Mouse (Mus musculus) intestine, postnatal 0 days (tissue): ENCODE results near the gene Gm49361. TPM values are rescaled to one million over a fixed set of nuclear protein-coding genes. Genes with fewer than 3 reads are reported as not detected.

ENCODE experiments used
- ATAC-seq: fragments of 200-750 bp; cut with Nextera tagmentation; 2 replicates; pipeline ENCODE4 v1.8.0; 2017; ENCODE audit warnings: mild to moderate bottlenecking, moderate TSS enrichment, moderate library complexity
- H3K27ac ChIP-seq: fragments of 300-500 bp; sonication (generic); 2 replicates; pipeline ENCODE4 v1.5.1; 2014; ENCODE audit warnings: mild to moderate bottlenecking, low read depth, low read length, moderate library complexity
- H3K27me3 ChIP-seq: fragments of 300-500 bp; sonication (generic); replicated peaks from 2 replicates; pipeline ENCODE4 v1.6.1; 2014; ENCODE audit warnings: low read length, mixed read lengths; ENCODE audit not compliant: control insufficient read depth, insufficient read depth
- H3K36me3 ChIP-seq: fragments of 300-500 bp; sonication (generic); 2 replicates; pipeline ENCODE4 v1.6.1; 2014; ENCODE audit warnings: mild to moderate bottlenecking, moderate library complexity; ENCODE audit not compliant: control insufficient read depth, insufficient read depth
- H3K4me1 ChIP-seq: fragments of 300-500 bp; sonication (generic); replicated peaks from 2 replicates; pipeline ENCODE4 v1.6.1; 2014; ENCODE audit warnings: antibody characterized with exemption, low read length, mixed read lengths; ENCODE audit not compliant: control insufficient read depth, insufficient read depth
- H3K4me2 ChIP-seq: fragments of 300-500 bp; sonication (generic); replicated peaks from 2 replicates; pipeline ENCODE4 v1.6.1; 2014; ENCODE audit warnings: low read depth, mild to moderate bottlenecking, moderate library complexity
- H3K4me3 ChIP-seq: fragments of 300-500 bp; sonication (generic); 2 replicates; pipeline ENCODE4 v1.5.1; 2014; ENCODE audit warnings: low read depth, low read length
- H3K9ac ChIP-seq: fragments of 300-500 bp; sonication (generic); 2 replicates; pipeline ENCODE4 v1.6.1; 2014; ENCODE audit warnings: mild to moderate bottlenecking, low read depth, low read length
- H3K9me3 ChIP-seq: fragments of 300-500 bp; sonication (generic); 2 replicates; pipeline ENCODE4 v1.6.1; 2016; ENCODE audit warnings: mixed run types; ENCODE audit not compliant: control insufficient read depth
- CTCF ChIP-seq: sonication (generic); IDR thresholded peaks from 2 replicates; pipeline ENCODE4 v1.5.1; 2016; ENCODE audit warnings: low read depth, mild to moderate bottlenecking, control low read depth, antibody characterized with exemption, moderate library complexity
- WGBS: fragments of 180-500 bp; shearing (Covaris S2); extraction: QIAGEN DNeasy Blood & Tissue Kit; methylation state at CpG from one replicate; pipeline ENCODE4 v1.1.7; 2014; 5-methylcytosine and 5-hydroxymethylcytosine counted together
- polyA plus RNA-seq: library from polyadenylated mRNA; unstranded; fragments of >200 nt; fragmentation: Nextera tagmentation; extraction: Ambion mirVana; gene quantifications from 2 replicates; pipeline ENCODE4 v1.2.1, GENCODE M21; 2015

The Gm49361 gene
- not detected in 2 replicates for polyA plus RNA-seq

DNA sequence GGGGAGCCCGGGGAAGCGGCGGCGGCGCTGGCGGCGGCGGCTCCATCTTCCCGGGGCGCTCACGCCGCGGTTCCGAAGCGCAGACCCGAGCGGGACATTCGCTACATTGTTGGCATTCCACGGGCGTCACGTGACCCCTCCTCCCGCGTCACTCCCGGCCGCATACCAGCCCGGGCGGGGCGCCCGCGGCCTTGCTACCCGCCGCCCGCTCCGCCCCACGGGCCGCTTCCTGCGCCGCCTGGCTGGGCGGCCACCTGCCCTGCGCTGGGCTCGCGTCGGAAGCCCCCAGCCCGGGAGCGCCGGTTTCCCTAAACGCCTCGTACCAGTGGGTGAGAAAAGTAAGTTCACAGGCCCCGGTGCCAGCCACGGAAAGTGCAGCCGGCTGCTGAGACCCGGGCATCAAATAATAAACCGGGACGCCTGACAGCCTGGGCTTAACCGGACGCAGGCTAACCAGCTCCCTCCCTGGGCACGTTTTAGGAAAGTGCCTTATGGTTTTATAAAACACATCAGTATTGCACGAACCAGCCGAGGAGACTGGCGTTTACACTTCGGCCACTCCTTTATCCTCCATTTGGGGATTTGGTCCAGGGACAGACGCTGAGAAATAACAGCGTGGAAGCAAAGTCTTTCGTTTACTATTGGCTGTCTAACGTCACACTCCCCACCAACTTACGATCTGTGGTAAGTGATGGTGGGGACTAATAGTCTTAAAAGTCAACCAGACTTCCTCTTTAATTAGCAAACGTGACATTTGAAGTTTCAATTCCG is at the start of gene Gm49361:
TSS of gene Gm49361 (minus strand) at position 103 of the 771 bp plus-strand sequence.
- H3K9ac ChIP-seq, result peak within 1 kb of the TSS; percentile 95
- peak within 1 kb of the TSS; percentile 97 for H3K4me3 ChIP-seq
- peak within 1 kb of the TSS; percentile 96 for H3K27ac ChIP-seq
- H3K4me2 ChIP-seq, result peak within 1 kb of the TSS; percentile 95
- no peaks in the 10 kb centered on the region for H3K9me3 ChIP-seq
- H3K36me3 ChIP-seq, result no peaks in the 10 kb centered on the region
- WGBS, result under 1% methylated on average over 60 of the region's 68 CpGs
- peak; percentile 42 for TF ChIP-seq CTCF
- peak; percentile 88 for ATAC-seq
- H3K27me3 ChIP-seq, result no peaks in the 10 kb centered on the region
- 0 out of 2 replicates have a peak, but pooled peaks cover 4% of the 10 kb centered on the region for H3K4me1 ChIP-seq

DNA sequence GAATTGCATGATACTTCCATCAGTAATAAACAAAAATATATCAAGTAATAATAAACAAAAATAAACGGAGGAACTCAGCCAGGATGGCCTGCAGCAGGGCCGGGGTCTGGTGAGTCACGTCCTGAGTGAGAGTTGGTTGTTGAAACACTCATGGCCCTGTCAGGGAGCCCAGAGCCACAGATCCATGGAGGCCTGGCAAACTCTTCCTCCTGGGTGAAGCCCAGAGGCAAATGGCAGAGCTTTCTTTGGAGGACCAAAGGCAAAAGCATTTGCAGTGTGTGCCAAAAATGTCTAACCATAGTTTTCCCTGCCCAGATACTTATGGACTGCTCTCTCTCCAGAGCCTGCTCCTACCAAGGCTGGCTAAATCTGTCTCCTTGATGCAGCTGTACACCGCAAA is 45.3 kb upstream of the Gm49361 start:
- no peak overlapping the region for H3K9ac ChIP-seq
- no peaks in the 10 kb centered on the region for H3K36me3 ChIP-seq
- ATAC-seq, result no peak
- 70% methylated on average over 4 of the region's 4 CpGs for WGBS
- H3K9me3 ChIP-seq, result no peaks in the 10 kb centered on the region
- no peak overlapping the region for H3K4me2 ChIP-seq
- no peak overlapping the region for H3K27ac ChIP-seq
- no peak for TF ChIP-seq CTCF
- no peak overlapping the region for H3K4me3 ChIP-seq
- no peaks in the 10 kb centered on the region for H3K27me3 ChIP-seq
- H3K4me1 ChIP-seq, result 0 out of 2 replicates have a peak, but pooled peaks cover 3% of the 10 kb centered on the region

DNA sequence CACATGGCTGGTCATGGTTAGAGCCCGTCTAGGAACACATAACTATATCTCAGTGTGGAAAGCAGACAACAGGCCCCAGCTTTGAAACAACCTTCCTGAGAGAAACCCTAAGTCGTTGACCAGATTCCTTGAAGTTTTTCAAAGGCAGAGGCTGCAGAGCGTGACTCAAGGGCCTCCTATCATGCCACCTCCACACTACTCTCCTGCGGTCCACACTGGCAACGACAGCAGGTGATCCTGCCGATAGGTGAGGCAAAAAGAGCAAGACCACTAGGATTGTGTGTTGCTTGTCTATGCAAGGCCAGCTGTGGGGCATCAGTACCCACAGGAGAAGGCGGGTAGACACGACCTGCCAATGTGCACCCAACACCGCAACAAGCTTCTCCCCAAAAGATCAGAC is 43.9 kb upstream of the Gm49361 start:
- no peak for TF ChIP-seq CTCF
- no peak overlapping the region for H3K9ac ChIP-seq
- H3K27ac ChIP-seq, result no peak overlapping the region
- no peaks in the 10 kb centered on the region for H3K9me3 ChIP-seq
- H3K4me3 ChIP-seq, result no peak overlapping the region
- WGBS, result 90% methylated on average over 9 of the region's 9 CpGs
- H3K36me3 ChIP-seq, result no peaks in the 10 kb centered on the region
- no peaks in the 10 kb centered on the region for H3K27me3 ChIP-seq
- H3K4me1 ChIP-seq, result 0 out of 2 replicates have a peak, but pooled peaks cover 3% of the 10 kb centered on the region
- ATAC-seq, result no peak
- no peak overlapping the region for H3K4me2 ChIP-seq

DNA sequence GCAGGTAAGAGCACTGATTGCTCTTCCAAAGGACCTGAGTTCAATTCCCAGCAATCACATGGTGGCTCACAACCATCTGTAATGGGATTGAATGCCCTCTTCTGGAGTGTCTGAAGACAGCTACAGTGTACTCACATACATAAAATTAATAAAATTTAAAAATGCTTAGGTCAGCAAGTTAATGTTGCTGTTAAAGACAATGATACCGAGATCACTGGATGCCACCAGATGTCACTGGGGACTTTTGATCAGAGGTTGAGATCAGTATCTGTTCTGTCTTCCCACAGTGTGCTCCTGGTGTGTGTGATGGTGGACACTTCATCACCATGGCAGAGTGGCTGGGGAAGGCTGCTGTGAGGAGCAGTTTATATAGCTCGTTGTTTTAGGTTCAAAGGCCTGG is 43.4 kb upstream of the Gm49361 start:
- TF ChIP-seq CTCF, result no peak
- Histone ChIP-seq H3K36me3 (no peaks in the 10 kb centered on the region), H3K27ac (no peak overlapping the region), H3K9me3 (no peaks in the 10 kb centered on the region), H3K4me2 (no peak overlapping the region), H3K9ac (no peak overlapping the region), H3K27me3 (no peaks in the 10 kb centered on the region), H3K4me1 (0 out of 2 replicates have a peak, but pooled peaks cover 3% of the 10 kb centered on the region), H3K4me3 (no peak overlapping the region)
- 71% methylated on average over 2 of the region's 2 CpGs for WGBS
- ATAC-seq, result no peak

DNA sequence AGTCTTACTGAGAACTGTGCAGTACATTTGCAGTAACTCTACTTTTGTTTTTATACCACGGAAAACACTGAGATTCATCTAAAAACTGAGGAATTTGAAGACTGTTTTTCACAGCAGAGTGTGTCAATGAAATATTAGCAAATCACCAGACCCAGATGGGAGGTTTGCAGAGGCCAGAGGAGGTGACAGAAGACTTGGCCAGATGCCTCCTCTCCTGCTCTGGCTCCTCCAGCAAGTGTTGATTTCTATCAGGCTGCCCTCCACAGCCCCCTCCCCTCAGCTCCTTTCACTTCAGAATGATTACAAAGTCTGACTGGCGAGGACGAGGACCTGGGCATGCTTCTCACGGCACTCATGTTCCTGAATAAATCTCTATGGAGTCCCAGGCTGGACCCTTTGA is 41.5 kb upstream of the Gm49361 start:
- no peak for ATAC-seq
- H3K4me1 ChIP-seq, result 0 out of 2 replicates have a peak, but pooled peaks cover 3% of the 10 kb centered on the region
- no peaks in the 10 kb centered on the region for H3K9me3 ChIP-seq
- no peak overlapping the region for H3K9ac ChIP-seq
- no peak overlapping the region for H3K27ac ChIP-seq
- no peaks in the 10 kb centered on the region for H3K27me3 ChIP-seq
- WGBS, result 54% methylated on average over 4 of the region's 4 CpGs
- TF ChIP-seq CTCF, result no peak
- H3K4me3 ChIP-seq, result no peak overlapping the region
- no peaks in the 10 kb centered on the region for H3K36me3 ChIP-seq
- H3K4me2 ChIP-seq, result no peak overlapping the region

DNA sequence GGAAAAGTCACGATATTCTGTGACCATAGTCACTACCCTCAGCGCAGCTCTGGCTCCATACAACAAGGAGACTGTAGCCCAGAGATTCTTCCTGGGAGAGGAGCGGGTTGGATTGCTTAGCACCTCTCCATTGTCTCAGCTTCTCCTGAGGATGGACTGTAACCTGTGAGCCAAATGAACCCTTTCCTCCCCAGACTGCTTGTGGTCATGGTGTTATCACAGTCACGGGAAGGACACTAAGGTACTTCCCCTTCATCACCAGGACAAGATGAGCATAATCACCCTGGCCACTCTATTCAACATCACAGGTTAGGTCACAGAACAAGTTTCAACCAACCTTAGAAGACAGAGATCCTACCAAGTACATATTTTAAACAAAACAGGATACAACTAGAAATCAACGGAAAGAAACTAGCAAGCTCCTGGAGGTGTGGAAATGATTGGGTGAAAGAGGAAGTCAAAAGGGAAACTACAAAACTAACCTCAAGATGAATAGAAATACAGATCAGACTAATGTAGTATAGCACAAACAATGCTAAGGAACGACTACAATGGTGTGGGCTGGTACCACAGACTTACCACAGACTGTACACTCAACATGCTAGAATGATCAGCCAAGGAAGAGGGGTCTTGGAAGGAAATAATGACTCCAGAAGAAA is 26.4 kb upstream of the Gm49361 start:
- Histone ChIP-seq H3K27me3 (no peaks in the 10 kb centered on the region), H3K9me3 (no peaks in the 10 kb centered on the region), H3K27ac (no peak overlapping the region), H3K4me2 (no peak overlapping the region), H3K4me1 (no peaks in the 10 kb centered on the region), H3K36me3 (no peaks in the 10 kb centered on the region), H3K4me3 (no peak overlapping the region), H3K9ac (no peak overlapping the region)
- 77% methylated on average over 6 of the region's 6 CpGs for WGBS
- no peak for TF ChIP-seq CTCF
- ATAC-seq, result no peak
